Mouse (Mus musculus) kidney, postnatal 4 days (tissue): Measurements from ENCODE around the gene Ptchd4.
A peak's percentile ranks its signal among the peaks of the same experiment; 100 is the strongest.

Experiments
- DNase-seq, 2 experiments: peaks; one replicate each; pipeline ENCODE4 v3.0.0; 2021; ENCODE audit warnings: mixed read lengths in 2 of 2

Gene Ptchd4

DNA sequence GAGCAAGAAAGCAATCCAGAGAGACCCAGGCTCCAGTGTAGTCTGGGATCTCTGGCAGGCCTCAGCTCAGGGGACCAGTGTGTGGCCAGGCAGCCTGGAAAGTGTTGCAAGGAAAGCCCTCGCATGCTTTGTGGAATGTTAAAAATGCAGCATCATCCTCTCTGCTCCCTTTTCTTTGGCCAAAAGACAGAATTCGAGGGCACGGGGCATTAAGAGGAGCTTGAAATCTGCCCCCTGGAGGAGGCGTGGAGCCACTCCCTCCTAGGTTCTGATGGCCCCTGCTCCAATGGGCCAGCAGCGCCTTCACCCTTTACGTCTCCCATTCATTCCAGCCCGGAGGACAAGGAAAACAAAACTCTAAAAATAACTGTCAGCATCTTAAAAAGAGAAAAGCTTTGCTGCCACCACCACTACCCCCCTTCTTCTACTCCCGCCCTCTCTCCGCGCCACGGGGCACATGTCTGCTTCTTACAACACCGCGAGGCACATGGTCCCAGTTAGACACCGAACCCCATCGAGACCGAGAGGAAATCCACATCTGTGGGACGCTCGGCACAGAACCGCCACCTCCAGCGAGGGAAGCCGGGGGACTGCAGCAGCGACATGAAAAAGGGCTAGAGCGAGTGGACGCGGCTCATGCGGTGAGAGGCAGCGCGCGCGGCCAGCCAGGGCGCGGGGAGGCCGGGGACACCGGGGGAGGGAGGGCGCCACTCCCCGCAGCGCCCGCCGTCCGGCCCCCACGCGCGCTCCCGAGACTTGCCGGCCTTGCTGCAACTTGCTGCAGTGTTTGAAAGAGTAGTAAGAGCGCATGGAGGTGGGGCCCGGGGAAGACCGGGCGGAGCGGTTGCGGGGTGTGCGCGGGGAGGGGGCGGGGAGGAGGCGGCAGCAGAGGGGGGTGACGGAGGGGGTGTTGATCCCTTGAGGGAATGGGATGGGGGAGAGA lies at the start of gene Ptchd4:
TSS of gene Ptchd4 (plus strand) at position 279 of the 943 bp plus-strand sequence.
- DNase-seq, result peak; percentile 45 to 55

DNA sequence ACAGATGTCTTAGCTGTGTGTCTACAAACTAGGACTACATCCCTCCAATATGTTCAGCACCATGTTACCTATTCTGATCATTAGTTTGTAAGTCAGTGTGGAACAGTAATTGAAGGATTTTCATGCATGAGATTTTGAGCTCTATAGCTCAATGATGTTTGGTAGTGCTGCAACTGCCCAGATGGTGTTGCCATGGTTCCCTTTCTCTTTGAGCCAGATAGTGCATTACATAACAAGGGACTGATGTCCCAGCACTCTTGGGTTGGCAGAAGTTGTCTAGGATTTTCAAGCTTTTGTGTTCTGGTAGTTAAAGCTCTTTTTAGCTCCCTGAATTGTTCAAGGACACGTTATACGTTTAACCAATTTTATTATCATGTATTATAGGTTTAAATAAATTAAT lies 38.9 kb upstream of the Ptchd4 start:
- DNase-seq, result no peak

DNA sequence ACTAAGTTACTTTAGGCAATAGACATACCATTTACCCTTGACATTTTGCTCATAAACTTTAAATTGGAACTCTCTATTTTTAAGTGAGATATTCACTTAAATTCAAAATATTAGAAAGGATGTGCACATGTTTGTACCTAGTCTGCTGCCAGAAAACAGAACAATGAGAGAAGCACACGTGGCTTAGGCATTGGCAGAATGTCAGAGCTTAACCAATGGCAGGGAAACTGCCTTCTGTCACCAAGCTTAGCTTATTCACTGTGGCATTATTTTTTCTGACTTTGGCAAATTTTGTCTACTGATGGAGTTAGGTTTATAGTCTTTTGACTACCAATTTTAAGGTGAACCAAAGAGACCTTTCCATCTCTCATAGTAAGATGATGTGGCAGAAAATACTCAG lies 31.4 kb upstream of the Ptchd4 start:
- DNase-seq, result no peak

DNA sequence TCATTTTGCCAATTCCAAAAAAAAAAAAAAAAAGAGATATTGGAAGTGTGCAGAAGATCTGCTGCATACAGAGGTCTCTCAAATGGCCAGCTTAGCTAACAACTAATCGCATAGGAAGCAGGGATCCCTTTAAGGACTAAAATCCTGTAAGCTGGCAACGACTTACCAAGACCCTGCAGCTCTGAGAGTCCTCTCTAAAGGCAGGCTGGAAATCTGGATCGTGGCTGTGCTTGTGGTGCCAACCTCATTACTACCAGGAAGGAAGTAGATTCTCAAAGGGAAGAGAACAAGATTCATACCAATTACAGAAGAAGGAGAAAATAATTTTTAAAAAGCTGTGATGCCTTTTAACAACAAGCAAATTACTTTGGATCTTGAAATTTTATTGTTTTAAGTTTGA lies 29.5 kb upstream of the Ptchd4 start:
- DNase-seq, result no peak

DNA sequence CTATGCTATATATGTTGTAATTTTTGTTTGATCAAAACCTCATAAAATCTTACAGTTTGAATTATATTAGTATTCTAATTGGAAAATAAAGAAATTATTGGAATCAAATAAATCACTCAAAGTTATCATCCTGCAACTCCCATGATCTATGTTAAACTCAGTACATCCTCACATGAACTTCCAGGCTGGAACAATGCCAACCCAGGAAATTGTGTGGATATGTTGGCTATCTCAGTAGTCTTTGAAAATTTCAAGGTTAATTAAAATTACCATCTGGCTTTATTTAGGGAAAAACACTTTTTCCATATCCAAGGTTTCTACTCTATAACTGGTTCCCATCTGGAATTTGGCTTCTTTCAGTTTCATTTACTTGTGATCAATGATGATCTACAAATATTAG lies 25.4 kb upstream of the Ptchd4 start:
- no peak for DNase-seq

DNA sequence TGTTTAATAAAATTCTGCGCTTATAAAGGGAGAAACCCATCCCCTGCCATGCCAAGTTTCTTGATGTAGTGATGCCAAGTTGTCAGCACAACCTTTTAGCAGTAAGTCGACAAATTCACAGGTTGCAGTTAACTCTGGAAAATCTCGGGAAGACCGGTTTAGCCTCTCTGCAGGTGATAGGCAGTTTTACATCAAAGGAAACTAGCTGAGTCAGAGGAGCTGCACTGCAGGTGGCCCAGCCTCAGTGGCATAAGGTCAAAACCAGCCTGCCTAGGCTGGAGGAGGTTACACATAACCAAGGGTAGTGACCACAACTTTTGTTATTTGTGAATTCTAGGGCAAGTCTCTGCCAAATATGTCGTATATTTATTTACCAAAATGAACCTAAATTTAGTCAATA lies 24.0 kb upstream of the Ptchd4 start:
- no peak for DNase-seq

DNA sequence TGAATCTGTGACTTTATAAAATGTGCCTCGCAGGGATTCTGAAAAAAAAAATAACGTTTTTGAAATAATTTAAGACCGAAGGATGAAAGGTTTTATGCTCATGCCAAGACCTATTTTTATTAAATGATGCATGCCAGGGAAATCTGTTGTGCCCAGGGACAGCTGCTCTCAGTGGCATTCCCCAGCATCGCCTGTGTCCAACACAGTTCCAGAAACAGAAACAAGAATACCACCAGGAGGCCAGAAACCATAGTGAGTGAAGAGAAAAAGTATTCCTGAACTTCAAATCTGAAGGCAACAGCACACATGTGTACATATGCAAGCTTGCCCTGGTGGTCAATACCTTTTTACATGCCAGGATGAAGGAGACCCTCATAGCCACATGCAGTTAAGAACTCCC lies 17.8 kb upstream of the Ptchd4 start:
- no peak for DNase-seq

DNA sequence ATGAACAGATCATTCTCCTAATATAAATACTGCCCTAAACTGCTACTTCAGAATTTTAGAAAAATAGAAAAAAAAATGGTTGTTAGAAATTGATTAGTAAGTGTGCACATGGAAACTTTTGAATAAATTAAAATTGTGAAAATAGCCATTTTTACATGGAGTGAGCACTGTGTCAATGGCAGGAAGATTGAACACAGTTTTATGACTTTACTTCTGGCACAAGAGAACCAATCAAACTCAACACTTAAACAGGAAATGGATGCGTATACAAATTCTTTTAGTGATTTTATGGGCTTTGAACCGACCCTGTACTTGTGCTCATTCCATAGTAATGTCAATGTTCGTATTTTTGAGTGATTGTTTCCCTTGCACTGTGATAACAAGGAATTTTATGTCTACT lies 16.1 kb upstream of the Ptchd4 start:
- DNase-seq, result no peak

DNA sequence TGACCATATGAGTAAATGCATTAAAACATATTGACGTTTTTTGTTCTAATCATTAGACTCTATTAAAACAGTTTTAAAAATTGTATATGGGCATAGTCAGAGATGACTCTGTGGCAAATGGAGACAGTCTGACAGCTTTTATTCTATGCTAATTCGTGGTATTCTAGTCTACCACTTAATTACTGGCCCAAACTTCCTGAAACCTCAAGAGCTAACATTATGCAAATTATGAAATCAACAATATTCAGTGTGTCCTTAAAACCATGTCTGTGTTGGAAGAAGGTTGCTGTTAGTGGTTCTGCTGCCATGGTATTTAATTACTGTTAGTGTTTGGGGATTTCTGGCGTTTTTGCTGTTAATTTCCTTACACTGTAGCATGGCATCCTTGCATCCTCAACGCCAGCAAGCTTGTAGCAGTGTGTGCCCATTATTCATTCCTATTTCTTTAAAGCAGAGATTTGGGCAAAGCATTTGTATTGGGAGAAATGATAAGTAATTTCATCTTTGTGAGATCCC lies 12.6 kb upstream of the Ptchd4 start:
- DNase-seq, result no peak

DNA sequence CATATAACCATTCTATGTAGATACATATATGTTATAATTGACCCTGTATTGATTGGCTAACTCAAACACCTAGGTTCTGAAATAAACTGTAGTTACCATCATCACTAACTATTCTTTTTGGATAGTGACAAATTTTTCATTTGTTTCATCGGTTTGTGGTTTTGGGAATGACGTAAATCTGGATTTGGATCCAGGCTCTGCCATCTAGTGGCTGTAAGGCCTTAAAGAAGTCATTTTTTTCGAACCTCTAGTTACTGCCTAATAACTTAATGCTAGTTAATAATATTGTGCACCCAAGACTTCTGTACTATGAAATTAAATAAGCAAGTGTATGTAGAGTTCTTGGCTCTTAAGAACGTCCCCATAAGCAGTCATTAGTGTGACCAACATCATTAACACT lies 11.5 kb upstream of the Ptchd4 start:
- no peak for DNase-seq

DNA sequence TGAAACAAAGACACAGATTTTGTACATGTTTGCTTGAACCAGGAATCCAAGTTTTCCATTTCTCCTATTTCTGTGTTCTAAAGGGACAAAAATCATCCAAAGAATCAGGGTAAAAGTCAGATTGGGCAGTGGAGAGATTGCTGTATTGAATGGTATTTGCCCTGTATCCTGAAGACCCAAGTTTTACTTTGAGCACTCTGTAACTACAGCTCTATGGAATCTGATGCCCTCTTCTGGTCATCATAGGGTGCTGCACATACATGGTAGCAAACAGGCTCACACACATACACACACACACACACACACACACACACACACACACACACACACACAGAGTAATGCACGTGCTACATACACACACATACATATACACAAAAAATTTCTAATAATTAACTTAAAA lies 8.7 kb upstream of the Ptchd4 start:
- DNase-seq, result no peak

DNA sequence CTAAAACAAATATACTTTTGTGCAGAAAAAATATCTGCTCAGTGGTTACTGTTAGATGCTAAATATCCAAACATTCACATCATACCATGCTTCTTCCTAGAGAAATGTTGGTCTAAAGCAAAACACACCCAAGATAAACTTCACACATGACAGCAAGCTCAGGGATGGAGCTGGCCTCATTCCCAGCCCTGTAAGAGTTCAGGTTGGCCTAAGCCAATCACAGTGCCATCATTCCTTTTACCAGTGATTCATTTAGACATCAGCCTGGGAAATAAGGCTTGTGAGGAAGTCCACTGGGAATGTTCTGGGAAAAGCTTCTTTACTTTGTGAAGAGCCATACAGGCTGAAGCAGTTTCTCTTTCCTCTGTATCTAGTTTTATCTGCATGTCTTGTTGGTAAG lies 5.6 kb upstream of the Ptchd4 start:
- DNase-seq, result no peak

DNA sequence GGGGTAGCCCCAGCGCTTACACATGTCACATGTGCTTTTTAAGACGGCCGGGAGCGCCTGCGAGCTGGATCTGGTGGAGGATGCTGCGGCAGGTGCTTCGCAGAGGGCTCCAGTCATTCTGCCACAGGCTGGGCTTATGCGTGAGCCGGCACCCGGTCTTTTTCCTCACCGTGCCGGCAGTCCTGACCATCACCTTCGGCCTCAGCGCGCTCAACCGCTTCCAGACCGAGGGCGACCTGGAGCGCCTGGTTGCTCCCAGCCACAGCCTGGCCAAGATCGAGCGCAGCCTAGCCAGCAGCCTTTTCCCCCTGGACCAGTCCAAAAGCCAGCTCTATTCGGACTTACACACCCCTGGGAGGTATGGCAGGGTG lies 850 bp downstream of the Ptchd4 start:
- DNase-seq, result peak; percentile 16 to 31

DNA sequence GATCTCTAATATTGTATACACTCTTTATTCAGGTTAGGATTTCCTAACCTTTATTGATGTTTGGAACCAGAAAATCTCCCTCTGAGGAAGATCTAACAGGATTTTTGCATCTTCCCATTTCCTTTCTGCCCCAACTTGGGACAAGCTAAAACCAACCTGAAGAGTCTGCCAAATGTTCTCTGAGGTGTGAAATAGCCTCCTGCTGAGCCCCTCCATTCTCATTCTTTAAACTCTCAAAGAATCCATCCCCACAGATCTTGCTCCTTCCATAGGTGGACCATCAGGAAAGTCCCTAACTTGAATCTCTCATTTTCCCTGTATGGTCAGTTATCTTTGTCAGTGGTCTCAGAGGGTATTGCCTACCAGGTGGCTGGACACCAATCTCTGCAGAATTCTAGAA lies 20.0 kb downstream of the Ptchd4 start:
- no peak for DNase-seq

DNA sequence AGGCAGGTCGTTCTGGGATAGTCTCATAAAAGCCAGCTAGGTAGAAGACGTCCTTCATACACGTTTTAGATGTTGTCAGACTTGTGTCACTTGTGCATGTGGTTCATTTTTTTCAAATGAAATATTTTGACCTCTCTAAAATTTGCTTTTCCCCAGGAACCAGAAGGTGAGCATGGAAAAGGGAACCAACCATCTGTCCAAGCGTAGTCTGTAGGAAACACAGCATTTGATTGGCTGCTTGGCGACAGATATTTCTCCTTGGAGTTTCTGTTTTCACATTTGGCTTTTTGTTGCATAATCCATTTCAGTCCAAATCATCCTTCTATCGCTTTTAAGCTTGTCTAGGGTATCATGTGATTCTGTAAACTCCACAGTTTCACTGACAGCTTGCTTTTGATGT lies 20.8 kb downstream of the Ptchd4 start:
- DNase-seq, result no peak

DNA sequence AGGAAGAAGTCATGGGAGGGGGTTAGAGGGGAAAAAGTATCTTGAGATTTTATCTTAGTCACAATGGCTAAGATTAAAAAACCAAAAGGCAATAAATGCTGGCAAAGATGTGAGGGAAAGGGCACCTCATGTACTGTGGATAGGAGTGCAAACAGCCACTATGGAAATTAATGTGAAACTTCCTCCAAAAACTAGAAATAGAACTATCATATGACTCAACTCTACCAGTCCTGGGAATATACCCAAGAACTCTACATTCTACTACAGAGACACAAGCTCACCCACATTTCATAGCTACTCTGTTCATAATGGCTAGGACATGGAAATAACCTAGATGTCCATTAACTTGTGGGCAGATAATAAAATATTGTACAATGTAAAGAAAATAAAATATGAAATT lies 30.3 kb downstream of the Ptchd4 start:
- DNase-seq, result no peak

DNA sequence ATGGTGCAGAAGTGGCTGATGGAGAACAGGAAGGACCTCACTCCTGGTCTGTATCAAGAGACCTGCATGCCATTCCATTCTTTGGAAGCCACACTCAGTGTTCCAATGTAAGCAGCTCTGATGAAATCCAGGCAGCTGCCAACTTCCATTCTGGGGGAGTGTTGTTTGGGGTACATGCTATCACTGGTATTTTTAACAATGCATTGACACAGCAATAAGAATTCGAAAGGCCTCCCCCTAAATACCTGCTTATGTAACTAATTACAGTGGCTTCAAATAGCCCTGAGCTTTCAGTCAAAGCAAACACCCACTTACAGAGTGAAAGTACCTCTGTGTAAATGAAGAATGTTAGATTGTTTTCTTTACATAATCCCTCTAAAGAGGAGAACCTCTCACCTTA lies 42.7 kb downstream of the Ptchd4 start:
- no peak for DNase-seq

DNA sequence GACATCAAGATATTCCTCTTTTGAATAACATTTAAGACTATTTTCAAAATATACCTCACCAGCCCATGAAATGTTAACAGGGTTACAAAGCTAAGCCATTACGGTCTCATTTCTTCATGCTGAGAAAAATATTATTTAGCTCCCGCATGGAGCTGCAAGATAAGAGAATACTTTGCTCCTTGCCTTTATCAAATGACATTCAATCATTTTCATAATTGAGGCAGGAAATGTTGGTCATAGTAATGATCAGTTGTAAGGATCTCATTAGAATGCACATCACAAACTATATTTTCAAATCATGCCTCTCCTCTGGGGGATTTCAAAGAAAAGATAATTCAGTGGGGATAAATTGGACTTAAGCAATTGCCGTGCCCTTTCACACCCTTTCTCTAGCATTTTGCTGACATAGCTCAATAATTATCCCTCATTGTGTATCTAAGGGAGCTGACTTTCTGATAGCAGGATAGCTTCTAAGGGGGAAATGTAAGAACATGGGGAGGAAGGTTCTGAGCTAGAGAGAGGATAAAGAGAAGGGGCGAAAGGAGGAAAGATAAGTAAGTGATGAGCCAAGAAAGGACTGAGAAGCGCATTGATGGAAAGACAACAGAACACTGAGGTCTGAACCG lies 47.5 kb downstream of the Ptchd4 start:
- DNase-seq, result no peak

DNA sequence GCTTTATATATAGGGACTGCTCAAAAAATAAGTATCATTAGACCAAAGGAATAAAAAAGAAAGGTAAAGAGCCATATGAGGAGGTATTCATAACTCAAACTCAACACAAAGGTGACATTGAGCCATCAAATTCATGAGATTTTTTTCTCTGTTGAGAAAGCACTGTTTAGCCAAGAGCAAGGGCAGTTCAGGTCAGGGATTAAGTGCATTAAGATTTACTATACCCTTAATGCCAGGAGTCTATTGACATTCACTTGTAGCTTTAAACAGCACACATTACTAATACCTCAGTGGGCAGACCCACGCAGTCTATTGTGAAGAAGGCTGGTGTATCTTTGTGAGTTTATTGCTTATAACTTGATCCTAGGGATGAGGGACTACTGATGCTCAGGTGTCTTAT lies 49.0 kb downstream of the Ptchd4 start:
- DNase-seq, result no peak

DNA sequence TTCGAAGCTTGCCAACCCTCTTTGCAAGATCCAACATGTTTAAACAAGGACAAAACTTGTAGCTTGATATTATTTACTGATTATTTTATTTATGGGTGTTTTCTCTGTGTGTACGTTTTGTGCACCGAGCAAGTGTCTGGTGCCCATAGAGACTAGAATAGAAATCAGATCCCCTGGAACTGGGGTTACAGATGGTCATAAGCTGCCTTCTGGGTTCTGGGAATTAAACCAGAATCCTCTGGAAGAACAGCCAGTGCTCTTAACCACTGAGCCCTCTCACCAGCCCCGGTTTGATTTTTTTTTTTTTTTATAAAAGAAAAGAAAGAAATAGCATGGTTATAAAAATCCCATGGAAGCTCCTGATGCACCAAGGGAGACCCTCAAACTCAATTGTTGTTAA lies 59.1 kb downstream of the Ptchd4 start:
- no peak for DNase-seq

DNA sequence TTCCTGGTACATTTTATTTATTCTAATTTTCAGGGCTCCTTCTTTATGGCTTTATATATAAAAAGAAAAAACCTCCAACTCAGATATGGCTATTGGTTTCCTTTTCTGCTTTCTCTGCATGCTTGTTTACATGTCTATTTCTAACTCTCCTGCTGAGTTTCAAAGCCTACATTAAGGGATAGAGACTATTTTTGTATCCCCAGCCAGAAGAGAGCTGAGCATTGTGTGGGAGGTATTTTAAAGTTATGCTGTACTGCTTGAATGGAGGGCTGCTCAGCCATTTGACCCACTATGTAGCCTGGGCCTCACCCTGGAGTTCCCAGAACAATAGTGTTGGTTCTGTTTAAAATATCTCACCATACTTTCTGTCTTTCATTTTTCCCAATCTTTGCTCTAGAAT lies 77.3 kb downstream of the Ptchd4 start:
- no peak for DNase-seq

DNA sequence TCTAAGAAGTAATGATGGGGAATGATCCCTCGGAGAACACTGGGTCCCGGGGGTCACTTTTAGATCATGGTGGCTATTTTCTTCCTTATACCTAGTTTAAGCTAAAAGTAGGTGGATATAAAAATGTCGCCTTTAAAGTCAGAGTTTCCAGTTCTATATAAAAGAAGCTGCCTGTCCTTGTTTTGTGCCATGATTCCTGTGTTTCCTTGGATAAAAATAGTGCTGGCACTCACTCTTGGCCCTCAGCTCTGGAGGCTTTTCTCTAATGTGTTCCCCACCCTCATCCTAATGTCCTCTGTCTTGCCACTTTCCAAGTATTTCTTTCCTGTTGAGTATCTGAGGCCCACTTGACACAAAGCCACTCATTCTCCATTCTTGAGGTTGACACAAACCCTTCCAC lies 79.6 kb downstream of the Ptchd4 start:
- no peak for DNase-seq

DNA sequence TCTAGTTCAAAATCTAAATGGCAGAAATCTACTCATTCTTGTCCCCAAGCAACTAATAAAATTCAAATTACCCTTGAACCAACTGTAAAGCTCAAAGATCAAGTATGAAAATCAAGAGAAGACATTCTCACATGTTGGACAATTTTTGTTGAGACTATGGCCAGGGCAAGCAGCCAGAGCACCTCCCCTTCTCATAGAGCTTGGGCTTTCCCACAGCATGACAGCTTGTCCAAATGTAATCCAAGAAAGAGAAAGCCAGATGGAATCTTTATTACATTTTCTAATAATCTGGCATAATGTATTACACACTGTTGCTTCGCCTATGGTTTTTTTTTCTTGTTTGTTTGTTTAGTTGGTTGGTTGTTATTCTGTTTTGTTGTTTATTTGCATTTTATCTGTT lies 102.7 kb downstream of the Ptchd4 start:
- no peak for DNase-seq

DNA sequence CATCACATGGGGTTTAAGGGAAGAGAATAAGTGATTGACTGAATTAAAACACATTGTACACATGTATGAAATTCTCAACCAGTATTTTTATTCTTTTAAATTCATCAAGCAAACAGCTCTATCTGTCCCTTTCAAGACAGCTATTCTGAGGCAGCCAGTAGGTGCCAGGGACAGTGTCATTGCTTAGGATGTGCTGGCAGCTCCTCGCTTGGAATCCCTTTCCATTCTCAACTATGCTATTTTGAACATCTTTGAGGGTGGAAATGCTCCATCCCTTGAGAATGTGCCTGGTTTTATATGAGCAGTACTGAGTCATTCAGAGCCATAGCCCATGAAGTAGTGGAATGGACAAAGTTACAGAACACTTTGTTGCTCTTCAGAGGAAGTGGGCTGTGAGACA lies 112.2 kb downstream of the Ptchd4 start:
- DNase-seq, result no peak
